Mouse (Mus musculus) embryonic stem cell, embryonic (primary cell): Measurements from ENCODE around the gene Tekt4.

ENCODE experiments used
- CTCF ChIA-PET, 4 experiments: fragments of 300-600 bp in 2 of 4; fragments of 350-600 bp in 2 of 4; sonication (Branson Sonifier 250); formaldehyde crosslinking; loops; one replicate each; lab custom pipeline; 2022; ENCODE audit warnings: inconsistent platforms in 2 of 4; lab: Charles Lee
- POLR2A ChIA-PET, 4 experiments: fragments of 300-600 bp in 2 of 4; fragments of 350-600 bp in 2 of 4; sonication (Branson Sonifier 250); formaldehyde crosslinking; loops; one replicate each; lab custom pipeline; 2022; ENCODE audit warnings: antibody characterized with exemption in 4 of 4, inconsistent platforms in 1 of 4; lab: Charles Lee

The Tekt4 gene

DNA sequence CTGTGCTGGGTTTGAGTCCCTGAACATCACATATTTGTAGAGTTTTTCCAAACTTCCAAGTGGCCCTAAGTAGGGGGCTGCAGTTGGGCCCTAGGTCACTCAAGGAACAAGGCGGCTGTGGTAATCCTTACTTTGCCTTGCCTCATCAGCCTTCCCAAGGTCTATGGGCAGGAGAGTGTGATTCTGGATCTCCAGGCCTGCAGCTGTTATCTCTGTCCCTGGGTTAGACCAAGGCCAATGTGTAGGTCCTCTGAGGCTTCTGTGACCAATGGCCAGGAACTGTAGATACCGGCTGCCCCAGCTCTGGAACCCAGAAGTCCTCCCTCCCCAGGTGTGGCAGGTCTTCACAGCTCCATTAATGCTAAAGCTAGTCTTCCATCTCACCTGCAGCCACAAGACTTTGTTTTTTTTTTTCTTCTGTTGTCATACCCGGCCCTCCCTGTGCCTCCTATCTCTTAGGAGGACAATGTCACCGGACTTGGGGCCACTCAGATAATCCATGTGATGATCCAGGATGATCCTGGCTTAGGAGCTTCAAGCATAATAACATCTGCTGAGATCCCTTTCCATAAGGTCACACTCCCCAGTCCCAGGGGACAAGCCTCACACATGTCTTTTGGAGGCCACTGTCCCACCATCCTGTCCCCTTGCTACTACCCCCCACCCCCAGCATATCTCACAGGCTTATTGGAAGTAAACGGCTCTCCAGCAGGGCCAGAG, 2.0 kb upstream of the Tekt4 start:
- POLR2A ChIA-PET: interaction anchor here in 2 of 4 experiments (0.8 to 1.1 kb wide), 3 partner anchors 10 to 19 kb away, joined by 3 read pairs; partner anchors contain the start of gene Cacna1h (in 1 of the 2)
- CTCF ChIA-PET: interaction anchor here in 2 of 4 experiments (0.6 to 1.5 kb wide), 3 partner anchors 22 to 56 kb away, joined by 3 to 5 read pairs (median 4); no protein-coding TSS in a partner anchor

DNA sequence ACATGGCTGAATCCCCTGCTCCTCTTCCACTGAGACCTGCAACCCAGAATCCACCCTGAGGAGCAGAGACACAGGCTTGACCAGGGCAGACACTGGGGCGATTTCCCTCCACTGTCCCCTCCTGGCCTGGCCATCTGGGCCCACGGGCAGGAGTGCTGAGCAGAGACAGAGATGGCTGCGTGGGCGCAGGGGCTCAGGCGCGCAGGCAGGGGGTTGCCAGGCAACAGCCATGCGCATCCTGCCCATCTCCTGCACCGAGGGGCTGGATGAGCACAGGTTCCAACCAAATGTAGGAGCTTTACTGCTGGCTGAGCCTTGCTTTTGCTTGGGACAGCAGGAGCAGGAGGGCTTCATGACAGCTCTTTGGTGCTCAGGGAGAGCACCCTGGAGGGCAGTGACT, 2.1 kb downstream of the Tekt4 start:
- ChIA-PET CTCF (interaction anchor here in 1 of 4 experiments (1.2 to 1.4 kb wide), 2 partner anchors 20 to 111 kb away, joined by 3 to 4 read pairs; no protein-coding TSS in a partner anchor), POLR2A (interaction anchor here in 1 of 4 experiments (0.7 kb wide), 1 partner anchor 1643 kb away, joined by 3 read pairs; no protein-coding TSS in a partner anchor)

DNA sequence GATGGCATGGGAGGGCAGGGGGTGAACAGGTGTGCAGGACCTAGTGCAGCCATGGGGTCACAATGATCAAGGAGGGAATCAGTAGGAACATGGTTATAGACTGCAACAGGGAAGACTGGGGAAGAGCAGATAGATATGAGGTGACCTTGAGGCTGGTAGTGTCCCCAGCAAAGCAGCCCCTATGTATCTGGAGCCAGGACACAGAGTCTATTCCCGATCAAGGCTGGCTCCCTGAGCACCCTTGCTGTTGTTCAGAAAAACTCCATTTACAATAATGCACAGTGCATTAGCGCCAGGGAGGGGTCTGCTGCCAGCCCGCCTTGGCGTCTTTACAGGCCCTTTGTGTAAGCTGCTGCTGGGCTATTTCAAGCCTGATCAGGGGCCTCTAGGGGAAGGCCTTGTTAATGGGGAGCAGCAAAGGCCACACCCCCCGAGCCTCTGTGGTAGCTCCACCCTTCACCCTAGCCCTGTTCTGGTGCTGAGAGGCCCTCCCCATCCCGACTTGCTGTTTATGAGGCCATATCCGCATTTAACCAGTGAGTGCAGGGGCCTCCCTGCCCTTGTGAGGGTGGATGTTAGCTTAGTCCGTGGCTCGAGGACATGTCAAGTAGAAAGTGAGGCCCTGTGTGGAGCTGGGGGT, 7.9 kb downstream of the Tekt4 start:
- POLR2A ChIA-PET: interaction anchor here in 2 of 4 experiments (0.6 to 1.4 kb wide), 7 partner anchors 10 to 189 kb away, joined by 3 read pairs; partner anchors contain the start of gene Cacna1h (in 1 of the 2)
- CTCF ChIA-PET: interaction anchor here in 2 of 4 experiments (0.8 to 2.2 kb wide), 7 partner anchors 9 to 177 kb away, joined by 3 to 6 read pairs (median 3); no protein-coding TSS in a partner anchor

DNA sequence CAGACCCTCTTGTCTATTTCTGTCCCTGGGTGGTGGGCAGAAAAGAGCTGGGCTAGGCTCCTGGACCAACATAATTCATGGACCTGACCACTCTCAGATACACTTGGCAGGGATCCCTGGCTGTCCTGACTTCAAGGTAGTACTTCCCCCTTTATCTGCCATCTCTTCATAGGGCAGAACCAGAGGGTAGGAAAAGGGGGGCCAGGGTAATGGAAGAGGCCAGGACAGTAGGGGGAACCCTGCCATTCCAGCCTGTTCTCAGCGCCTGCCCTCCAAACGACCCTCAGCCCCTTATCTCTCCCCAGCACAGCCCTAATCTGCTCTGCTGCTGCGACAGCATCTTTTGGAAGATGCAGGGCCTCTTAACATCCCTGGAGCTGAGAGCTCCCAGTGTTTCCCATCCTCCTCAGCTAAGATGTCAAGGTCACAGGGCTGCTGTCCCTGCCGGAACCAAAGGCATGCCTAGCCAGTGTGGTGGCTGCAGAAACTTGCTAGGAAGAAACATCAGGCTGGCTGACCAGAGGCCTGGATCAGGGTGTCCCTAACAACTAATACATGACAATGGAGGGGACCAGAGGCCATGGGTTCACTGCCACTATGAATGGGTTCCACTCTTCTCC, 9.0 kb downstream of the Tekt4 start:
- CTCF ChIA-PET: interaction anchor here in 2 of 4 experiments (0.5 to 2.2 kb wide), 6 partner anchors 11 to 174 kb away, joined by 3 to 6 read pairs (median 3); partner anchors contain the start of gene Sstr5 (in 1 of the 2)
- POLR2A ChIA-PET: interaction anchor here in 1 of 4 experiments (0.5 kb wide), 1 partner anchor 483 kb away, joined by 4 read pairs; no protein-coding TSS in a partner anchor

DNA sequence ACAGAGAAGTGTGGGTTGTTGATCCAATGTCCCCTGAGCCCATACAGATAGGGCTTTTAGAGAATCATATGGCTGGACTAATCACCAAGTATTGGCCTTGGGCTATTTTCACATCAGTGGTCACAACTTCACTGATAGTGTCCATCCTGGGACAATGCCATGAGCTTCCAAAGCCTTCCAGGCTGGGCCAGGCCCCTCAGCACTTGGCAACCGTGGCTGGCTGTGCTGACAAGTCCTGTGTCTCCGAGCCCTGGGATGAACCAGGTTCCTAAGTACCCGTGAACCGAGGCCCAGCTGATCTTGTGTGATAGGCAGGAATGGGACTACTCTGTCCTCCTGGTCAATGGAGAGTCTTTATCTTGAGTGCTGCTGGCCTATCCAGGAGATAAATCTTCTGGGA, 9.7 kb downstream of the Tekt4 start:
- ChIA-PET CTCF (interaction anchor here (0.5 to 0.9 kb wide), 6 partner anchors 11 to 129 kb away, joined by 3 to 4 read pairs (median 3); partner anchors contain the start of gene Sstr5 (in 1 of the 4)), POLR2A (interaction anchor here in 1 of 4 experiments (0.5 kb wide), 1 partner anchor 483 kb away, joined by 4 read pairs; no protein-coding TSS in a partner anchor)

DNA sequence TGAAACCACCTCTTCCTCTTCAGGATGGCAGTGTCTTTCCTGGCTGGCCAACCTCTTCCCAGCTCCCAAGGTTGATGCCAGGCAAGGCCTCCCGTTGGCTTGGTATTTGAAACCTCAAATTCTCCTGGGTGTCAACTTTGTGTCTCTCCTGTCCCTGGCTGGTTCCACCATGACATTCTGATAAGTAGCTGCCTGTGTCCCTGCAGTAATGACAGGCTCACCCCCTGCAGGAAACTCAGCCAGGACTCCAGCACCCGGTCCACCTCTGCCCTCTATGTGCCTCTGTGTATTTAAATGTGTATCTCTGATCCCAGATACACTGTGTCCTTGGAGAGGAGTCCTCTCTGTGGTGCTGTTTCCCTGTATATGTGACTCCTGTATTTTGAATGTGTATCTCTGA, 11.8 kb downstream of the Tekt4 start:
- POLR2A ChIA-PET: no interaction called here
- CTCF ChIA-PET: no interaction called here

DNA sequence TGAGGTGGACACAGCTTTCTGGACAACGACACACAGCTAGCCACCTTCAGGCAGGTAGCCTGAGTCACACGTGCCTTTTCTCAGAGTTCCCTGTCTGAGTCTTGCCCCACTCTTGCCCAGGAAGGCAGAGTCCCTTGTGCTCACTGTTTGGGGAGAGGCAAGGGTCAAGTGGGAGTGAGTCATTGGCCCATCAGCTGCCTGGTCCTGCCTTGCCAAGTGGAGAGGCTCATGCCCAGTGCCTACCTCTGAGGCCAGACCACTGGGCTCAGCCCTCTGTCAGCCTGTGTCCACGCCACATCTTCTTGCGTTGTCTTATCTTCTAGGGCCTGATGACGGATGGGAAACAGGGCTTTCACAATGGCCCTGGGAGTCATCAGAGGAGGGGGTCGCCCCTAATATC, 13.4 kb downstream of the Tekt4 start:
- ChIA-PET POLR2A (no interaction called here), CTCF (interaction anchor here in 2 of 4 experiments (0.6 to 1.7 kb wide), 2 partner anchors 70 to 75 kb away, joined by 3 to 11 read pairs; no protein-coding TSS in a partner anchor)

DNA sequence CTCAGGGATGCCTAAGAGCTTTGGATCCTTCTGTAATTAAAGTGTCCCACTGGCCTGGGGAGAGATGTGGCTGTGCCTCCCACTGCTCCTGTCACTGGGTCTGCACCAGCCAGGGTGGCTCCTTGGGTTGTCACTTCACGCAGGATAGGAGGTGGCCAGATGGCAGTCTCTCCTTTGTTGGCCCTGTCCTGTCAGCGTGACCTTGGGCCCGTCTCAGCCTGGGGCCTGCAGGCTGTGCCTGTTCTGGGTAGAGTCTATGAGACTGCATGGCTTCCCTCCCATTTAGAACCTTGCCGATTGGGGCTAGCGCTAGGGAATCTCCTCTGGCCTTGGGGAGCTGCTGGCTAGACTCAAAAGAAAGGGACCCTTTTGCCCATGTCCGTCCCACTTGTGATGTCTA, 13.9 kb downstream of the Tekt4 start:
- CTCF ChIA-PET: interaction anchor here (0.6 to 2.4 kb wide), 5 partner anchors 58 to 180 kb away, joined by 3 to 16 read pairs (median 6); no protein-coding TSS in a partner anchor
- POLR2A ChIA-PET: interaction anchor here in 1 of 4 experiments (1.8 kb wide), 1 partner anchor 70 kb away, joined by 6 read pairs; no protein-coding TSS in a partner anchor

DNA sequence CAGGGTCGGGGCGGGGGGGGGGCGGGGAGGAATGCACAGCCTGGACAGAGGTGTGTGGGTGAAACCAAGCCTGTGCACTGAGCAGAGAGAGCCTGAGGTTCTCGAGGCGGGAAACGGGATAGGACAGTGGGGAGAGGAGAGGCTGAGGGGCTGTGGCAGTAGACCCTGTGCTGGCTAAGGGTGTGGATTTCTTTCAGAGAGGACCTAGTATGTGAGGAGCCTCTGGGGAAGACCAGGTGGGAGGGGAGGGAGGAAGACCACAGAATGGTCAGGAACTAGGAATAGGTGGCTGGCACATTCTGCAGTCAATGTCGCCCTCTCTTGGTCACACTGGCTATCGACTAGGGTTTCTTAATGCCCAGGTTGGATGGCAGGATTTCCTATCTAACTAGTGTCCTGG, 15.4 kb downstream of the Tekt4 start:
- ChIA-PET POLR2A (interaction anchor here in 1 of 4 experiments (1.8 kb wide), 1 partner anchor 72 kb away, joined by 6 read pairs; no protein-coding TSS in a partner anchor), CTCF (interaction anchor here in 3 of 4 experiments (1.7 to 2.4 kb wide), 3 partner anchors 72 to 181 kb away, joined by 6 to 16 read pairs (median 11); no protein-coding TSS in a partner anchor)

DNA sequence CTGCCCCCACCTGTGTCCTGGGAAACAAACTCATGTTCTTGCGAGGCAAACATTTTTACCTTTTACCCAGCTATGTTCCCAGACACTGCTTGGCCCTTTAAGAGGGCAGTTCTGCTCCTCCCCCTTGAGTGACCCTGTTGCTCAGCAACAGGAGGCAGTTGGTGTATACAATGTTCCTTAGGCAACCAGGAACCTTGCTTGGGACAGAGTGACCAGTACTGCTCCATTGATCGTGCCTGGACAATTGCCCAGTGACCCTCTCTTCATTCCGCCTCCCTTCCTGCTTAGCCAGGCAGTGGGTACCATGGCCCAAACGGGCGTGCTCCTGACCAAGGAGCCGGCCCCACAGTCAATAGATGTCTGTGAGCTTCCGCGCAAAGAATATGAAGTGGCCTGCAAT, 17.0 kb downstream of the Tekt4 start:
- CTCF ChIA-PET: interaction anchor here (0.5 to 1.8 kb wide), 12 partner anchors 9 to 256 kb away, joined by 3 to 6 read pairs (median 4); partner anchors contain the start of gene Rpusd1 (in 1 of the 4)
- POLR2A ChIA-PET: interaction anchor here in 3 of 4 experiments (0.6 to 1.1 kb wide), 3 partner anchors 9 to 318 kb away, joined by 3 to 5 read pairs (median 3); partner anchors contain the start of gene Cacna1h (in 1 of the 3)

DNA sequence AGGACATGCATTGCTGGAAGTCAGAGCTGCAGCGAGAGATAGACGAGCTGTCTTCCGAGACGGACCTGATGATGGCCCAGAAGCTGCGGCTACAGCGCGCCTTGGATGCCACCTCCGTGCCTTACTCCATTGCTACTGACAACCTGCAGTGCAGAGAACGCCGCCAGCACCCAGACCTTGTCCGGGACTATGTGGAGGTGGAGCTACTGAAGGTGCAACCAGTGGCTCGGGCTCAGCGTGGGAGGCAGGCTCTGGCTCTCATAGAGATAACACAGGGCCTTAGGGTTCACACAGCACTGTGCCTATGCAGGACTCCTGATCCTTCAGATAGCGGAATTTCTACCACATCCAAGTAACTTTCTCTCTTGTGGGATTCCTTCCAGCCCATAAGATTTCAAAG, 17.6 kb downstream of the Tekt4 start:
- CTCF ChIA-PET: interaction anchor here in 3 of 4 experiments (0.5 to 3.0 kb wide), 12 partner anchors 10 to 256 kb away, joined by 3 to 10 read pairs (median 4); partner anchors contain the start of gene Rpusd1 (in 1 of the 3)
- POLR2A ChIA-PET: interaction anchor here in 3 of 4 experiments (0.6 to 1.3 kb wide), 3 partner anchors 9 to 318 kb away, joined by 3 to 5 read pairs (median 3); no protein-coding TSS in a partner anchor

DNA sequence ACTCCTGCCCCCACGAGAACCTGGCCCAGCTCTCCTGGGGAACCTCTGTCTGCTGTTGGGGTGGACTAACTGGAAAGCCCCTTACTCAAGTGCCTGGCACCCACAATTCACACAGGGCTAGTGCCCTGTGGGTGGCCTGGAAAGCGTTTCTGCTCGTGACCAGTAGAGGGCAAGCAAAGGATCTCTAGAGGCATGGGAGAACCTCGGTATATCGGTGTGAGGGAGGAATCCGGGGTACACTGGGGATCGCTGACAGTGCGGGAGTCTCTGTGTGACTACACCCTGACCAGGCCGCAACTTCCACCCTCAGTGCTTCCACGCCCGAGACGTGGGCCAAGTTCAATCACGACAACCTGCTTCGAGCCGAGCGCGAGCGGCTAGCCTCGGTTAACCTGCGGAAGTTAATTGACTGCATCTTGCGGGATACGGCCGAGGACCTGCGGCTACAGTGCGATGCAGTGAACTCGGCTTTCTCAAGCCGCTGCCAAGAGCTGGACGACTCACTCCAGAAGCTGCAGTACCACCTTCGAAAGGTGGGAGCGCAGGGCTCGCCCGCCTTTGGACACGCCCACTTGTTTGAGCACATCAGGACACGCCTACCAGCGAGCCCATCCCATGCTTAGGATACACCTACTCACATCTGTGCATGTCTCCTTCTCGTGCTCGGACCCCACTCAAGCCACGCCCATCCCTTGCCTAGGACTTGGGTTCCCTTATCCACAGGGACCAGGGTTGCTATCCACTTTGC, 20.1 kb downstream of the Tekt4 start:
- CTCF ChIA-PET: interaction anchor here (0.6 to 5.5 kb wide), 65 partner anchors 9 to 663 kb away, joined by 3 to 42 read pairs (median 4); partner anchors contain the start of genes Sox8 (in 3 of the 4), Sstr5 (in 2 of the 4), Chtf18 (in 1 of the 4) and Gng13 (in 1 of the 4)
- POLR2A ChIA-PET: interaction anchor here (0.5 to 1.8 kb wide), 8 partner anchors 13 to 358 kb away, joined by 3 to 6 read pairs (median 4); partner anchors contain the start of genes Sox8 (in 1 of the 4) and Stub1 (in 1 of the 4)

DNA sequence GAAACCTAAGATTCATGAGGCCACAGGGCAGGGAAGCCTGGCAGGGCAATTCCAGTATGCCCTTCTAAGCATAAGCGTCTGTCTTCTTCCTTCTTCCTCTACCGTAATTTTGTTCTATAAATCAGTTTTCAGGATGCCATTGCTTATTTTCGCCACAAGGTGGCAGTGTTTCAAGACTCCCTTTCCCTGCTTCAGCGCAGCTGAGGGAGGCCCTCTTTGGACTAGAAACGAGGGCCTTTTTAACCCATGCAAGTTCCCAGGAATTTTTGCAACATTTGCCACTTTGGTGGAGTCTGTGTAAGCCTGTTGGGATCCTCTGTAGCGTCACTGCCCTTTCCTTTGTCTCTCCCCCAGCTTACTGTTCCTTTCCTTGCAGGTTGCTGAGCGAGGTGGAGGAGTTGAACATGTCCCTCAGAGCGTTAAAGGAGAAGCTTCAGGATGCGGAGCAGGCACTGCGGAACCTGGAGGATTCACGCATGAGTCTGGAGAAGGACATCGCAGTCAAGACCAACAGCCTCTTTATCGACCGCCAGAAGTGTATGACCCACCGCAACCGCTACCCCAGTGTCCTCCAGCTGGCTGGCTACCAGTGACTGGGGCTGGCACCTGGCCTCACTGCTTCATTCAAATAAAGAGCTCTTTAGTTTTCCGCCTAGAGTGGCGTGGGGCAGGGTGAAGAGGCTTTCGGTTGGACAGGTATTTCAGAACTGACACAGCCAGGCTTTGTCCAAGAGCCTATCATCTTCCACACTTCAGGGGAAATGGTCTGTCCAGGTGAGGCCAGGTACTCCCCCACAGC, 21.7 kb downstream of the Tekt4 start:
- ChIA-PET POLR2A (interaction anchor here in 2 of 4 experiments (1.0 to 1.8 kb wide), 5 partner anchors 14 to 94 kb away, joined by 3 to 5 read pairs (median 4); partner anchors contain the start of gene Sox8 (in 1 of the 2)), CTCF (interaction anchor here (0.6 to 5.5 kb wide), 37 partner anchors 14 to 1216 kb away, joined by 3 to 42 read pairs (median 4); partner anchors contain the start of genes Sstr5 (in 2 of the 4) and Cacna1h (in 1 of the 4))

DNA sequence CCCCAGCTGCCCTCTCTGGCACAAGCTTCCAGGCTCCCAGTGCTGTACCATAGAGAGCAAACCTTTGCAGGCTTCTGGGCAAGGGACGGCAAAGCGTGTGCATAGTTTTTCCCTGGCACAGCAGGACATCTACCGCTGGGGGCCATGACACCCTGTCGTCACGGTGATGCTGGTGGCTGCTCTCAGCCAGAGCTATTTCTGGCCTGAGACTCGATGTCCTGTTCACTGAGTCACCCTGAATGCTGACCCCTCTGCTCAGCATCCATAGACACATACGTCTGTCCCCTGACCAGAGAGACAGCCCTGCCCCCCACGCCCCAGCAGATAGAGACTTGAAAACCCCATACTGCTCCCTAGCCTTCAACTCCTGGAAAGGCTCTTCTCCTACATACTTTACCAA, 25.7 kb downstream of the Tekt4 start:
- ChIA-PET CTCF (no interaction called here), POLR2A (interaction anchor here in 2 of 4 experiments (0.5 to 1.2 kb wide), 3 partner anchors 17 to 162 kb away, joined by 3 read pairs; partner anchors contain the start of genes Prss29 (in 1 of the 2) and Sstr5 (in 1 of the 2))

DNA sequence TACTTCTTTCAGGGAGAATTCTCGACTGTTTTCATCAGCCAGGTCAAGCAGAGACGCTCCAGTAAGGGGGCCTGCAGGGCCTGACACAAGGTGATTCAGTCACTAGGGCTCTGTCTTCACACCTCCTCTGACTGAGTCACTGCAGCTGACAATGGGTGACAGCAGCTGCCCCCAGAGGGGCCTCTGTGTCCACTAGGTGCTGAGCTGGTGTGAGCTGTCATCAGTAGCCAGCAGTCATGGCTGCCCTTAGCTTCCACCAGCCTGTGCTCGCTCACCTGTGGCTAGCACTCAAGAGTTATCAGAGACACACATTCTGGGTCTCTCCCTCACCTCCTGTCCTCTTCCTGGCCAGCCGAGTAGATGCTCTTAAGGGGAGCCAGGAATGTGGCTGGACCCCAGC, 26.4 kb downstream of the Tekt4 start:
- ChIA-PET POLR2A (interaction anchor here in 1 of 4 experiments (0.9 to 1.2 kb wide), 2 partner anchors 16 to 59 kb away, joined by 3 read pairs; partner anchors contain the start of gene Sstr5), CTCF (interaction anchor here in 1 of 4 experiments (1.5 kb wide), 1 partner anchor 27 kb away, joined by 4 read pairs; no protein-coding TSS in a partner anchor)
